Mouse (Mus musculus) cerebellum, adult 11-12 months (tissue): ENCODE results near the gene D630039A03Rik.

Source experiments
- DNase-seq: peaks from one replicate; pipeline ENCODE4 v3.0.0; 2022

The D630039A03Rik gene

GRCm38 (mm10) chr4:57886066-57886887, 29.8 kb downstream of the D630039A03Rik start:
- DNase-seq, result no peak

GRCm38 (mm10) chr4:57885186-57885585, 30.9 kb downstream of the D630039A03Rik start:
- no peak for DNase-seq

- no peak for DNase-seq
These were observed 31.6 kb downstream of the D630039A03Rik start for GRCm38 (mm10) chr4:57884511-57884910.

GRCm38 (mm10) chr4:57883520-57884421, 32.3 kb downstream of the D630039A03Rik start:
- no peak for DNase-seq

GRCm38 (mm10) chr4:57879804-57880357, 36.2 kb downstream of the D630039A03Rik start:
- DNase-seq, result peak; percentile 32

- no peak for DNase-seq
These were observed 37.0 kb downstream of the D630039A03Rik start for GRCm38 (mm10) chr4:57879137-57879536.

GRCm38 (mm10) chr4:57867454-57867853, 48.6 kb downstream of the D630039A03Rik start:
- no peak for DNase-seq

- DNase-seq, result no peak
These were observed 49.1 kb downstream of the D630039A03Rik start for GRCm38 (mm10) chr4:57866990-57867389.

- DNase-seq, result no peak
These were observed 50.0 kb downstream of the D630039A03Rik start for GRCm38 (mm10) chr4:57866088-57866487.

GRCm38 (mm10) chr4:57862269-57862986, 53.7 kb downstream of the D630039A03Rik start:
- no peak for DNase-seq

- no peak for DNase-seq
These were observed 54.2 kb downstream of the D630039A03Rik start for GRCm38 (mm10) chr4:57861856-57862255.

GRCm38 (mm10) chr4:57861166-57861565, 54.9 kb downstream of the D630039A03Rik start:
- DNase-seq, result no peak

GRCm38 (mm10) chr4:57860204-57860611, 55.9 kb downstream of the D630039A03Rik start:
- DNase-seq, result no peak
